Mouse (Mus musculus) hindbrain, embryonic 10.5 days (tissue): Measurements from ENCODE around the gene Fgfr4. TPM values are rescaled to one million over a fixed set of nuclear protein-coding genes. Genes with fewer than 3 reads are reported as not detected.
"Not testable (repeated sequence)": the region's sequence is repeated elsewhere in the genome, so short reads cannot be mapped to it uniquely, and the experiment has no call there.

Experiments
- DNase-seq: peaks from one replicate; pipeline ENCODE4 v3.0.0-alpha.2; 2017; ENCODE audit warnings: low spot score
- H3K27ac ChIP-seq: fragments of 300-500 bp; sonication (generic); 2 replicates; pipeline ENCODE4 v1.5.1; 2016; ENCODE audit warnings: mild to moderate bottlenecking, moderate library complexity
- H3K27me3 ChIP-seq: fragments of 300-500 bp; sonication (generic); 2 replicates; pipeline ENCODE4 v1.6.1; 2016; ENCODE audit warnings: mild to moderate bottlenecking; ENCODE audit not compliant: poor library complexity, insufficient read depth, severe bottlenecking
- H3K36me3 ChIP-seq: fragments of 300-500 bp; sonication (generic); 2 replicates; pipeline ENCODE4 v1.6.1; 2016; ENCODE audit warnings: mild to moderate bottlenecking, moderate library complexity
- H3K4me1 ChIP-seq: fragments of 300-500 bp; sonication (generic); replicated peaks from 2 replicates; pipeline ENCODE4 v1.6.1; 2016; ENCODE audit warnings: mild to moderate bottlenecking
- H3K4me3 ChIP-seq: fragments of 300-500 bp; sonication (generic); 2 replicates; pipeline ENCODE4 v1.5.1; 2016; ENCODE audit warnings: mild to moderate bottlenecking, moderate library complexity
- H3K9me3 ChIP-seq: fragments of 300-500 bp; sonication (generic); 2 replicates; pipeline ENCODE4 v1.6.1; 2016; ENCODE audit warnings: mild to moderate bottlenecking, moderate library complexity
- WGBS: fragments of 180-500 bp; shearing (Covaris S2); methylation state at CpG from one replicate; pipeline ENCODE4 v1.1.7; 2016; 5-methylcytosine and 5-hydroxymethylcytosine counted together
- polyA plus RNA-seq: library from polyadenylated mRNA; unstranded; fragments of >200 nt; fragmentation: Nextera tagmentation; extraction: Ambion mirVana; gene quantifications from 2 replicates; pipeline ENCODE4 v1.2.1, GENCODE M21; 2016

Fgfr4 gene
- polyA plus RNA-seq, 1 experiment from 2014 or later: 1.3 TPM

GRCm38 (mm10) chr13:55178556-55178955 lies 26.1 kb downstream of the Fgfr4 start:
- Histone ChIP-seq H3K9me3 (no peaks in the 10 kb centered on the region), H3K4me1 (peaks cover 11% of the 10 kb centered on the region; the same call in 1 of the 2 replicates), H3K36me3 (no peaks in the 10 kb centered on the region), H3K27me3 (peaks cover 10% of the 10 kb centered on the region; the same call in 1 of the 2 replicates), H3K27ac (no peak overlapping the region), H3K4me3 (no peak overlapping the region)
- DNase-seq: peak; percentile 79
- 35% methylated on average over 2 of the region's 2 CpGs for WGBS

- no peak for DNase-seq
- H3K4me1 ChIP-seq: peaks cover 7% of the 10 kb centered on the region; the same call in 1 of the 2 replicates
These were observed 27.2 kb downstream of the Fgfr4 start for GRCm38 (mm10) chr13:55179591-55179990.

GRCm38 (mm10) chr13:55181786-55182172 lies 29.3 kb downstream of the Fgfr4 start:
- Histone ChIP-seq H3K4me1 (peaks cover 7% of the 10 kb centered on the region; the same call in 1 of the 2 replicates), H3K36me3 (no peaks in the 10 kb centered on the region), H3K27me3 (no peaks in the 10 kb centered on the region), H3K27ac (no peak overlapping the region), H3K9me3 (no peaks in the 10 kb centered on the region), H3K4me3 (peak overlapping the region; percentile 50; the same call in 1 of the 2 replicates)
- 71% methylated on average over 2 of the region's 2 CpGs for WGBS
- DNase-seq: no peak

More at GRCm38 (mm10) chr13:55179591-55179990, 27.2 kb downstream of the Fgfr4 start:
- H3K36me3 ChIP-seq: no peaks in the 10 kb centered on the region
- no peak overlapping the region for H3K27ac ChIP-seq
- H3K9me3 ChIP-seq: no peaks in the 10 kb centered on the region
- H3K4me3 ChIP-seq: no peak overlapping the region
- no peaks in the 10 kb centered on the region for H3K27me3 ChIP-seq
- 90% methylated on average over 3 of the region's 3 CpGs for WGBS

- Histone ChIP-seq H3K27ac (peak overlapping the region; percentile 84), H3K4me1 (peaks cover 7% of the 10 kb centered on the region; the same call in 1 of the 2 replicates), H3K9me3 (no peaks in the 10 kb centered on the region), H3K36me3 (no peaks in the 10 kb centered on the region), H3K27me3 (no peaks in the 10 kb centered on the region), H3K4me3 (peak overlapping the region; percentile 50)
- DNase-seq: peak; percentile 79
- WGBS: 3% methylated on average over 23 of the region's 23 CpGs
These were observed 29.9 kb downstream of the Fgfr4 start for GRCm38 (mm10) chr13:55182173-55182894.

- no peaks in the 10 kb centered on the region for H3K9me3 ChIP-seq
- WGBS: 82% methylated on average over 6 of the region's 6 CpGs
- H3K4me1 ChIP-seq: peaks cover 7% of the 10 kb centered on the region; the same call in 1 of the 2 replicates
- no peaks in the 10 kb centered on the region for H3K36me3 ChIP-seq
- no peaks in the 10 kb centered on the region for H3K27me3 ChIP-seq
- DNase-seq: no peak
- H3K27ac ChIP-seq: no peak overlapping the region
- no peak overlapping the region for H3K4me3 ChIP-seq
These were observed 30.9 kb downstream of the Fgfr4 start for GRCm38 (mm10) chr13:55183382-55183781.

- H3K4me3 ChIP-seq, H3K9me3 ChIP-seq, DNase-seq, H3K36me3 ChIP-seq, H3K27me3 ChIP-seq, H3K27ac ChIP-seq: not testable (repeated sequence)
- peaks cover 23% of the 10 kb centered on the region for H3K4me1 ChIP-seq
- 44% methylated on average over 3 of the region's 9 CpGs for WGBS
These were observed 34.6 kb downstream of the Fgfr4 start for GRCm38 (mm10) chr13:55187062-55187461.

- Histone ChIP-seq H3K4me3 (peak overlapping the region; percentile 58), H3K4me1 (peaks cover 17% of the 10 kb centered on the region), H3K27me3 (no peaks in the 10 kb centered on the region), H3K9me3 (no peaks in the 10 kb centered on the region), H3K27ac (peak overlapping the region; percentile 96), H3K36me3 (no peaks in the 10 kb centered on the region)
- 3% methylated on average over 12 of the region's 12 CpGs for WGBS
- DNase-seq: no peak
These were observed 37.2 kb downstream of the Fgfr4 start for GRCm38 (mm10) chr13:55189531-55190107.

- Histone ChIP-seq H3K9me3 (no peaks in the 10 kb centered on the region), H3K36me3 (no peaks in the 10 kb centered on the region), H3K4me3 (peak overlapping the region; percentile 58), H3K27ac (peak overlapping the region; percentile 96), H3K27me3 (no peaks in the 10 kb centered on the region), H3K4me1 (peaks cover 17% of the 10 kb centered on the region)
- 3% methylated on average over 34 of the region's 34 CpGs for WGBS
- peak; percentile 97 for DNase-seq
These were observed 37.9 kb downstream of the Fgfr4 start for GRCm38 (mm10) chr13:55190121-55190868.

- 85% methylated on average over 5 of the region's 5 CpGs for WGBS
- Histone ChIP-seq H3K27ac (no peak overlapping the region), H3K4me1 (peaks cover 17% of the 10 kb centered on the region), H3K27me3 (no peaks in the 10 kb centered on the region), H3K9me3 (no peaks in the 10 kb centered on the region), H3K36me3 (no peaks in the 10 kb centered on the region), H3K4me3 (no peak overlapping the region)
- no peak for DNase-seq
These were observed 39.1 kb downstream of the Fgfr4 start for GRCm38 (mm10) chr13:55191535-55191934.

GRCm38 (mm10) chr13:55202758-55203157 lies 50.3 kb downstream of the Fgfr4 start:
- H3K4me3 ChIP-seq, H3K27ac ChIP-seq, H3K36me3 ChIP-seq, H3K4me1 ChIP-seq, H3K27me3 ChIP-seq, DNase-seq, H3K9me3 ChIP-seq: not testable (repeated sequence)
- 91% methylated on average over 4 of the region's 4 CpGs for WGBS

GRCm38 (mm10) chr13:55203740-55204139 lies 51.3 kb downstream of the Fgfr4 start:
- H3K4me3 ChIP-seq: no peak overlapping the region
- peaks cover 3% of the 10 kb centered on the region; the same call in 1 of the 2 replicates for H3K4me1 ChIP-seq
- no peak for DNase-seq
- 85% methylated on average over 9 of the region's 9 CpGs for WGBS
- no peaks in the 10 kb centered on the region for H3K27me3 ChIP-seq
- no peaks in the 10 kb centered on the region for H3K9me3 ChIP-seq
- no peak overlapping the region for H3K27ac ChIP-seq
- H3K36me3 ChIP-seq: no peaks in the 10 kb centered on the region

GRCm38 (mm10) chr13:55204667-55205389 lies 52.4 kb downstream of the Fgfr4 start:
- DNase-seq: no peak
- 88% methylated on average over 9 of the region's 11 CpGs for WGBS
- no peak overlapping the region for H3K4me3 ChIP-seq

More at GRCm38 (mm10) chr13:55204667-55205389, 52.4 kb downstream of the Fgfr4 start:
- Histone ChIP-seq H3K4me1 (peaks cover 8% of the 10 kb centered on the region; the same call in 1 of the 2 replicates), H3K27me3 (no peaks in the 10 kb centered on the region), H3K27ac (no peak overlapping the region), H3K36me3 (no peaks in the 10 kb centered on the region), H3K9me3 (no peaks in the 10 kb centered on the region)
